Mouse (Mus musculus): ENCODE measurements at regions not wholly inside any gene's neighbourhood (a gene's known extent, or its start where the extent isn't known, plus 50 kb on each side); places are given as distances from the start of the nearest gene placed in this dataset.
A peak's percentile ranks its signal among the peaks of the same experiment; 100 is the strongest.

GRCm38 (mm10) chr12:29232492-29233447, 295.4 kb upstream of the Myt1l start:
- Histone ChIP-seq H3K4me3 (ENCODE audit: low read depth, low read length) (no peak overlapping the region), H3K9ac (ENCODE audit: low read length) (peak overlapping the region; percentile 9; the same call in 1 of the 2 replicates), H3K4me1 (replicated peaks; ENCODE audit: control insufficient read depth, insufficient read depth, low read length) (peaks cover 5% of the 10 kb centered on the region; the same call in 1 of the 2 replicates), H3K4me2 (ENCODE audit: low read depth, low read length, severe bottlenecking) (peak overlapping the region; percentile 1; the same call in 1 of the 2 replicates), H3K27ac (ENCODE audit: low read depth, low read length) (0 out of 2 replicates have a peak overlapping the region, but pooled peaks have one; percentile 26), H3K27me3 (ENCODE audit: control insufficient read depth, insufficient read depth, low read length) (no peaks in the 10 kb centered on the region), H3K9me3 (ENCODE audit: control insufficient read depth, low read length) (no peaks in the 10 kb centered on the region), H3K36me3 (ENCODE audit: control insufficient read depth, insufficient read depth, low read length) (no peaks in the 10 kb centered on the region)
- DNase-seq (ENCODE audit: low spot score) (no peak), ATAC-seq (replicated peaks; ENCODE audit: low FRiP score) (no peak)
- 27% methylated on average over 16 of the region's 16 CpGs for WGBS

GRCm38 (mm10) chr12:29236496-29236895, 291.7 kb upstream of the Myt1l start:
- ATAC-seq (replicated peaks; ENCODE audit: low FRiP score) (no peak), DNase-seq (ENCODE audit: low spot score) (no peak)
- no peaks in the 10 kb centered on the region for H3K36me3 ChIP-seq (ENCODE audit: control insufficient read depth, insufficient read depth, low read length)
- H3K27ac ChIP-seq (ENCODE audit: low read depth, low read length) = no peak overlapping the region
- H3K4me2 ChIP-seq (ENCODE audit: low read depth, low read length, severe bottlenecking) = no peak overlapping the region
- WGBS = 84% methylated on average over 2 of the region's 2 CpGs
- peaks cover 5% of the 10 kb centered on the region; the same call in 1 of the 2 replicates for H3K4me1 ChIP-seq (replicated peaks; ENCODE audit: control insufficient read depth, insufficient read depth, low read length)
- H3K9ac ChIP-seq (ENCODE audit: low read length) = no peak overlapping the region
- no peaks in the 10 kb centered on the region for H3K9me3 ChIP-seq (ENCODE audit: control insufficient read depth, low read length)
- no peak overlapping the region for H3K4me3 ChIP-seq (ENCODE audit: low read depth, low read length)
- H3K27me3 ChIP-seq (ENCODE audit: control insufficient read depth, insufficient read depth, low read length) = no peaks in the 10 kb centered on the region

GRCm38 (mm10) chr12:29237516-29237915, 290.7 kb upstream of the Myt1l start:
- H3K4me2 ChIP-seq (ENCODE audit: low read depth, low read length, severe bottlenecking) = no peak overlapping the region
- DNase-seq (ENCODE audit: low spot score) = no peak
- no peak overlapping the region for H3K9ac ChIP-seq (ENCODE audit: low read length)
- no peaks in the 10 kb centered on the region for H3K9me3 ChIP-seq (ENCODE audit: control insufficient read depth, low read length)
- no peak overlapping the region for H3K4me3 ChIP-seq (ENCODE audit: low read depth, low read length)
- peaks cover 5% of the 10 kb centered on the region; the same call in 1 of the 2 replicates for H3K4me1 ChIP-seq (replicated peaks; ENCODE audit: control insufficient read depth, insufficient read depth, low read length)
- ATAC-seq (replicated peaks; ENCODE audit: low FRiP score) = no peak
- no peaks in the 10 kb centered on the region for H3K36me3 ChIP-seq (ENCODE audit: control insufficient read depth, insufficient read depth, low read length)
- no peaks in the 10 kb centered on the region for H3K27me3 ChIP-seq (ENCODE audit: control insufficient read depth, insufficient read depth, low read length)
- no peak overlapping the region for H3K27ac ChIP-seq (ENCODE audit: low read depth, low read length)
- WGBS = 60% methylated on average over 5 of the region's 5 CpGs

- Histone ChIP-seq H3K4me2 (ENCODE audit: low read depth, low read length, severe bottlenecking) (no peak overlapping the region), H3K27ac (ENCODE audit: low read depth, low read length) (no peak overlapping the region), H3K36me3 (ENCODE audit: control insufficient read depth, insufficient read depth, low read length) (no peaks in the 10 kb centered on the region), H3K4me1 (replicated peaks; ENCODE audit: control insufficient read depth, insufficient read depth, low read length) (no peaks in the 10 kb centered on the region), H3K4me3 (ENCODE audit: low read depth, low read length) (no peak overlapping the region), H3K9me3 (ENCODE audit: control insufficient read depth, low read length) (no peaks in the 10 kb centered on the region), H3K27me3 (ENCODE audit: control insufficient read depth, insufficient read depth, low read length) (no peaks in the 10 kb centered on the region), H3K9ac (ENCODE audit: low read length) (no peak overlapping the region)
- ATAC-seq (replicated peaks; ENCODE audit: low FRiP score) = no peak
- 84% methylated on average over 3 of the region's 3 CpGs for WGBS
- DNase-seq (ENCODE audit: low spot score) = no peak
Observed at GRCm38 (mm10) chr12:29239482-29239881, 288.7 kb upstream of the Myt1l start.

GRCm38 (mm10) chr12:29239975-29240374, 288.2 kb upstream of the Myt1l start:
- ATAC-seq (replicated peaks; ENCODE audit: low FRiP score) = no peak
- Histone ChIP-seq H3K27me3 (ENCODE audit: control insufficient read depth, insufficient read depth, low read length) (no peaks in the 10 kb centered on the region), H3K9me3 (ENCODE audit: control insufficient read depth, low read length) (no peaks in the 10 kb centered on the region), H3K4me1 (replicated peaks; ENCODE audit: control insufficient read depth, insufficient read depth, low read length) (no peaks in the 10 kb centered on the region), H3K36me3 (ENCODE audit: control insufficient read depth, insufficient read depth, low read length) (no peaks in the 10 kb centered on the region), H3K9ac (ENCODE audit: low read length) (no peak overlapping the region), H3K4me2 (ENCODE audit: low read depth, low read length, severe bottlenecking) (no peak overlapping the region), H3K27ac (ENCODE audit: low read depth, low read length) (no peak overlapping the region), H3K4me3 (ENCODE audit: low read depth, low read length) (no peak overlapping the region)
- WGBS = 68% methylated on average over 5 of the region's 5 CpGs
- DNase-seq (ENCODE audit: low spot score) = no peak

GRCm38 (mm10) chr12:29243087-29243486, 285.1 kb upstream of the Myt1l start:
- ATAC-seq (replicated peaks; ENCODE audit: low FRiP score) (no peak), DNase-seq (ENCODE audit: low spot score) (no peak)
- Histone ChIP-seq H3K9ac (ENCODE audit: low read length) (no peak overlapping the region), H3K36me3 (ENCODE audit: control insufficient read depth, insufficient read depth, low read length) (no peaks in the 10 kb centered on the region), H3K4me1 (replicated peaks; ENCODE audit: control insufficient read depth, insufficient read depth, low read length) (no peaks in the 10 kb centered on the region), H3K27ac (ENCODE audit: low read depth, low read length) (no peak overlapping the region), H3K9me3 (ENCODE audit: control insufficient read depth, low read length) (no peaks in the 10 kb centered on the region), H3K4me2 (ENCODE audit: low read depth, low read length, severe bottlenecking) (no peak overlapping the region), H3K4me3 (ENCODE audit: low read depth, low read length) (no peak overlapping the region), H3K27me3 (ENCODE audit: control insufficient read depth, insufficient read depth, low read length) (no peaks in the 10 kb centered on the region)
- 81% methylated on average over 5 of the region's 5 CpGs for WGBS

- Histone ChIP-seq H3K9ac (ENCODE audit: low read length) (no peak overlapping the region), H3K9me3 (ENCODE audit: control insufficient read depth, low read length) (no peaks in the 10 kb centered on the region), H3K4me1 (replicated peaks; ENCODE audit: control insufficient read depth, insufficient read depth, low read length) (no peaks in the 10 kb centered on the region), H3K4me3 (ENCODE audit: low read depth, low read length) (no peak overlapping the region), H3K27me3 (ENCODE audit: control insufficient read depth, insufficient read depth, low read length) (no peaks in the 10 kb centered on the region), H3K27ac (ENCODE audit: low read depth, low read length) (no peak overlapping the region), H3K4me2 (ENCODE audit: low read depth, low read length, severe bottlenecking) (no peak overlapping the region), H3K36me3 (ENCODE audit: control insufficient read depth, insufficient read depth, low read length) (no peaks in the 10 kb centered on the region)
- 71% methylated on average over 3 of the region's 3 CpGs for WGBS
- ATAC-seq (replicated peaks; ENCODE audit: low FRiP score) (no peak), DNase-seq (ENCODE audit: low spot score) (no peak)
Observed at GRCm38 (mm10) chr12:29246041-29246440, 282.1 kb upstream of the Myt1l start.

GRCm38 (mm10) chr12:29247356-29247755, 280.8 kb upstream of the Myt1l start:
- DNase-seq (ENCODE audit: low spot score) (no peak), ATAC-seq (replicated peaks; ENCODE audit: low FRiP score) (no peak)
- WGBS = 79% methylated on average over 5 of the region's 5 CpGs
- H3K9me3 ChIP-seq (ENCODE audit: control insufficient read depth, low read length) = no peaks in the 10 kb centered on the region
- H3K4me1 ChIP-seq (replicated peaks; ENCODE audit: control insufficient read depth, insufficient read depth, low read length) = no peaks in the 10 kb centered on the region
- no peaks in the 10 kb centered on the region for H3K27me3 ChIP-seq (ENCODE audit: control insufficient read depth, insufficient read depth, low read length)
- no peak overlapping the region for H3K4me2 ChIP-seq (ENCODE audit: low read depth, low read length, severe bottlenecking)
- no peaks in the 10 kb centered on the region for H3K36me3 ChIP-seq (ENCODE audit: control insufficient read depth, insufficient read depth, low read length)
- no peak overlapping the region for H3K4me3 ChIP-seq (ENCODE audit: low read depth, low read length)
- no peak overlapping the region for H3K27ac ChIP-seq (ENCODE audit: low read depth, low read length)
- no peak overlapping the region for H3K9ac ChIP-seq (ENCODE audit: low read length)

GRCm38 (mm10) chr12:29248459-29248858, 279.7 kb upstream of the Myt1l start:
- 88% methylated on average over 10 of the region's 10 CpGs for WGBS

More at GRCm38 (mm10) chr12:29248459-29248858, 279.7 kb upstream of the Myt1l start:
- H3K4me1 ChIP-seq (replicated peaks; ENCODE audit: control insufficient read depth, insufficient read depth, low read length) = no peaks in the 10 kb centered on the region
- ATAC-seq (replicated peaks; ENCODE audit: low FRiP score) = no peak
- no peak overlapping the region for H3K9ac ChIP-seq (ENCODE audit: low read length)
- no peaks in the 10 kb centered on the region for H3K9me3 ChIP-seq (ENCODE audit: control insufficient read depth, low read length)
- no peak for DNase-seq (ENCODE audit: low spot score)
- no peaks in the 10 kb centered on the region for H3K27me3 ChIP-seq (ENCODE audit: control insufficient read depth, insufficient read depth, low read length)
- H3K4me3 ChIP-seq (ENCODE audit: low read depth, low read length) = no peak overlapping the region
- H3K4me2 ChIP-seq (ENCODE audit: low read depth, low read length, severe bottlenecking) = no peak overlapping the region
- no peaks in the 10 kb centered on the region for H3K36me3 ChIP-seq (ENCODE audit: control insufficient read depth, insufficient read depth, low read length)
- H3K27ac ChIP-seq (ENCODE audit: low read depth, low read length) = no peak overlapping the region
